Mouse (Mus musculus) gastrocnemius, postnatal 36 days (tissue): Measurements from ENCODE around the gene Gm28308. TPM values are rescaled to one million over a fixed set of nuclear protein-coding genes. Genes with fewer than 3 reads are reported as not detected.
A peak's percentile ranks its signal among the peaks of the same experiment; 100 is the strongest.

Experiments used
- DNase-seq, 2 experiments: peaks; one replicate each; pipeline ENCODE4 v3.0.0; 2022
- intact Hi-C: fragments of 180-260 bp; cut with DNase I; formaldehyde crosslinking; loops from one replicate; pipeline ENCODE4 v1.15.1; 2025
- total RNA-seq, 2 experiments: library from RNA; stranded (reverse); gene quantifications; 2 replicates each; pipeline ENCODE4 v1.2.3; 2021

Gene Gm28308
- total RNA-seq, 2 experiments from 2014 or later, result 0.71 TPM; not detected in 1

GRCm38 (mm10) chr6:52221993-52222685 lies 9.0 kb upstream of the Gm28308 start:
- intact Hi-C loops, result loop anchor here (2.0 to 10.0 kb wide), 4 partner anchors 350 to 1417 kb away; partner anchors contain the start of gene Hnrnpa2b1
- DNase-seq, result peak in 1 of 2 experiments; percentile 33

GRCm38 (mm10) chr6:52221337-52221992 lies 8.3 kb upstream of the Gm28308 start, which contains the start of gene Hoxa7:
TSS of gene Hoxa7 (minus strand) at chr6:52221854.
- intact Hi-C loops, result loop anchor here (5.0 to 10.0 kb wide), 3 partner anchors 349 to 1417 kb away; partner anchors contain the start of gene Hnrnpa2b1

GRCm38 (mm10) chr6:52220865-52221310 lies 7.7 kb upstream of the Gm28308 start:
- intact Hi-C loops, result loop anchor here (5.0 to 10.0 kb wide), 3 partner anchors 349 to 1416 kb away; partner anchors contain the start of gene Hnrnpa2b1
- no peak for DNase-seq

More at GRCm38 (mm10) chr6:52221337-52221992, 8.3 kb upstream of the Gm28308 start, which contains the start of gene Hoxa7:
- peak; percentile 86 to 92 for DNase-seq

GRCm38 (mm10) chr6:52220003-52220864 lies 7.1 kb upstream of the Gm28308 start:
- intact Hi-C loops, result loop anchor here (5.0 to 10.0 kb wide), 3 partner anchors 348 to 1415 kb away; partner anchors contain the start of gene Hnrnpa2b1
- no peak for DNase-seq

- intact Hi-C loops, result loop anchor here (10.0 kb wide), 1 partner anchor 835 kb away; no protein-coding TSS in a partner anchor
- no peak for DNase-seq
These were observed 6.2 kb upstream of the Gm28308 start for GRCm38 (mm10) chr6:52219234-52219942.

GRCm38 (mm10) chr6:52218643-52219215 lies 5.6 kb upstream of the Gm28308 start:
- intact Hi-C loops, result loop anchor here (10.0 kb wide), 1 partner anchor 834 kb away; no protein-coding TSS in a partner anchor
- DNase-seq, result no peak

GRCm38 (mm10) chr6:52217895-52218642 lies 4.9 kb upstream of the Gm28308 start:
- DNase-seq, result no peak
- intact Hi-C loops, result loop anchor here (10.0 kb wide), 1 partner anchor 833 kb away; no protein-coding TSS in a partner anchor

- intact Hi-C loops, result loop anchor here (10.0 kb wide), 1 partner anchor 833 kb away; no protein-coding TSS in a partner anchor
- DNase-seq, result peak; percentile 74 to 77
These were observed 4.3 kb upstream of the Gm28308 start for GRCm38 (mm10) chr6:52217459-52217768.

GRCm38 (mm10) chr6:52216691-52217458 lies 3.7 kb upstream of the Gm28308 start:
- intact Hi-C loops, result loop anchor here (10.0 kb wide), 1 partner anchor 832 kb away; no protein-coding TSS in a partner anchor
- peak in 1 of 2 experiments; percentile 47 for DNase-seq

- no peak for DNase-seq
- intact Hi-C loops, result loop anchor here (10.0 kb wide), 1 partner anchor 831 kb away; no protein-coding TSS in a partner anchor
These were observed 2.8 kb upstream of the Gm28308 start for GRCm38 (mm10) chr6:52215771-52216535.

GRCm38 (mm10) chr6:52215070-52215469 lies 1.9 kb upstream of the Gm28308 start:
- intact Hi-C loops, result loop anchor here (10.0 kb wide), 1 partner anchor 830 kb away; no protein-coding TSS in a partner anchor
- DNase-seq, result no peak

GRCm38 (mm10) chr6:52214271-52214670 lies 1.1 kb upstream of the Gm28308 start:
- no peak for DNase-seq
- intact Hi-C loops, result loop anchor here (10.0 kb wide), 1 partner anchor 829 kb away; no protein-coding TSS in a partner anchor

- DNase-seq, result peak in 1 of 2 experiments; percentile 41
- intact Hi-C loops, result loop anchor here (10.0 kb wide), 1 partner anchor 828 kb away; no protein-coding TSS in a partner anchor
These were observed 502 bp downstream of the Gm28308 start for GRCm38 (mm10) chr6:52212556-52213118.

- intact Hi-C loops, result loop anchor here (10.0 kb wide), 1 partner anchor 827 kb away; no protein-coding TSS in a partner anchor
- DNase-seq, result peak in 1 of 2 experiments; percentile 32
These were observed 1.2 kb downstream of the Gm28308 start for GRCm38 (mm10) chr6:52211961-52212360.

GRCm38 (mm10) chr6:52211170-52211935 lies 1.8 kb downstream of the Gm28308 start:
- DNase-seq, result peak; percentile 63 to 73
- intact Hi-C loops, result loop anchor here (10.0 kb wide), 1 partner anchor 827 kb away; no protein-coding TSS in a partner anchor
